Mouse (Mus musculus) neural tube, embryonic 13.5 days (tissue): ENCODE results near the gene Nxpe3. TPM values are rescaled to one million over a fixed set of nuclear protein-coding genes. Genes with fewer than 3 reads are reported as not detected.

ENCODE experiments used
- ATAC-seq: fragments of 200-750 bp; cut with Nextera tagmentation; 2 replicates; pipeline ENCODE4 v1.8.0; 2017; ENCODE audit warnings: low read depth, mild to moderate bottlenecking, moderate TSS enrichment, moderate library complexity
- H3K27ac ChIP-seq: fragments of 300-500 bp; sonication (generic); replicated peaks from 2 replicates; pipeline ENCODE4 v1.5.1; 2015; ENCODE audit warnings: moderate library complexity, mild to moderate bottlenecking, inconsistent platforms
- H3K27me3 ChIP-seq: fragments of 300-500 bp; sonication (generic); 2 replicates; pipeline ENCODE4 v1.6.1; 2015; ENCODE audit warnings: mild to moderate bottlenecking, inconsistent platforms
- H3K36me3 ChIP-seq: fragments of 300-500 bp; sonication (generic); 2 replicates; pipeline ENCODE4 v1.6.1; 2015; ENCODE audit warnings: mild to moderate bottlenecking, inconsistent platforms
- H3K4me1 ChIP-seq: fragments of 300-500 bp; sonication (generic); replicated peaks from 2 replicates; pipeline ENCODE4 v1.6.1; 2015; ENCODE audit warnings: inconsistent platforms
- H3K4me2 ChIP-seq: fragments of 300-500 bp; sonication (generic); 2 replicates; pipeline ENCODE4 v1.6.1; 2015; ENCODE audit warnings: inconsistent platforms, mild to moderate bottlenecking, moderate library complexity
- H3K4me3 ChIP-seq: fragments of 300-500 bp; sonication (generic); 2 replicates; pipeline ENCODE4 v1.5.1; 2015; ENCODE audit warnings: mild to moderate bottlenecking, inconsistent platforms
- H3K9ac ChIP-seq: fragments of 300-500 bp; sonication (generic); 2 replicates; pipeline ENCODE4 v1.6.1; 2015; ENCODE audit warnings: moderate library complexity, mild to moderate bottlenecking, inconsistent platforms
- H3K9me3 ChIP-seq: fragments of 300-500 bp; sonication (generic); 2 replicates; pipeline ENCODE4 v1.6.1; 2016; ENCODE audit warnings: inconsistent platforms
- WGBS: fragments of 180-500 bp; shearing (Covaris S2); methylation state at CpG from one replicate; pipeline ENCODE4 v1.1.7; 2015; 5-methylcytosine and 5-hydroxymethylcytosine counted together
- polyA plus RNA-seq: library from polyadenylated mRNA; unstranded; fragments of >200 nt; fragmentation: Nextera tagmentation; extraction: Ambion mirVana; gene quantifications from 2 replicates; pipeline ENCODE4 v1.2.1, GENCODE M21; 2015

Nxpe3 gene
- polyA plus RNA-seq, 1 experiment from 2014 or later, result 1.0 TPM

- Histone ChIP-seq H3K9ac (no peak overlapping the region), H3K9me3 (no peaks in the 10 kb centered on the region), H3K4me2 (no peak overlapping the region), H3K27me3 (no peaks in the 10 kb centered on the region), H3K4me1 (no peaks in the 10 kb centered on the region), H3K27ac (no peak overlapping the region), H3K36me3 (peaks cover 55% of the 10 kb centered on the region), H3K4me3 (no peak overlapping the region)
- ATAC-seq, result no peak
- WGBS, result 94% methylated on average over 25 of the region's 25 CpGs
These were observed 10.3 kb upstream of the Nxpe3 start for GRCm38 (mm10) chr16:55905370-55905769.

DNA sequence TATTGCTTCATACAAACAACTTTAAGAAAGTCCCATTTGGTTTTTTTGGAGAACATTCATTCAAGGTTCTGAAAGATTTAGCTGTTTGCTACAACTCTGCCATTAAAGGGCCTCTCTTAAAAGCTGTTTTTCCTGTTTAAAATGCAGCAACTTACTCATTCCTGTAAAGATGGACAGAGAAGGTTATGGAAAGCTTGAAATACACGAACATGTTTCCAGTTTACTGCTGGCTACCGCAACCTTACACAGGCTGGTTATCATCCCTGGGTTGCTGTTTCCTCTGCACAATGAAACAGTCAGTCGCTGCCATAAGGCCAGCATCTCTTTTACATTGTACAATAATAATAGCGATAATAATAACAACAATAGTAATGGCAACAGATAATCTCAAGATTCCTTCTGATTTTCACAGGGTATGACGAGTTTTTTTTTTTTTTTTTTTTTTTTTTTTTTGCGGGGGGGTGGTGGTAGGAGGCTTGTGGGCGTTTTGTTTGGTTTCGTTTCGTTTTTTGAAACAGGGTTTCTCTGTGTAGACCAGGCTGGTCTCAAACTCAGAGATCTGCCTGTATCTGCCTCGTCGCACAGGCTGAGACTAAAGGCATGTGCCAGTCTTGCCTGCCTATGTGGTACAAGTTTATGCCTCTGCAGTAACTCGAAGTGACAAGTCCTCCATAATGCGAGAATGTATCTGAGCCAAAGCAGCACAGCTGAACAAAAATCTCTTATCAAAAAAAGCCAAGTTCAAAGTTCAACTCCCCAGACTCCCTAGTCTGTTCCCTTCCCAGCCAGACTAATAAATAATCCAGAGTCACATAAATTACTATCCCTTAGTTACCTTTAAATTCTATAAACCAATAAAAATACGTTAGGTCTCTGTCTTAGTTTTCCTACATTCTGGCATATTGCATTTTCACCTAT, 7.0 kb upstream of the Nxpe3 start:
- ATAC-seq, result no peak
- Histone ChIP-seq H3K4me1 (no peaks in the 10 kb centered on the region), H3K4me2 (no peak overlapping the region), H3K36me3 (peaks cover 33% of the 10 kb centered on the region), H3K9me3 (no peaks in the 10 kb centered on the region), H3K9ac (no peak overlapping the region), H3K27ac (no peak overlapping the region), H3K27me3 (no peaks in the 10 kb centered on the region), H3K4me3 (no peak overlapping the region)
- WGBS, result 91% methylated on average over 14 of the region's 14 CpGs

- Histone ChIP-seq H3K9ac (no peak overlapping the region), H3K4me2 (no peak overlapping the region), H3K27me3 (no peaks in the 10 kb centered on the region), H3K4me1 (peaks cover 13% of the 10 kb centered on the region), H3K36me3 (peaks cover 6% of the 10 kb centered on the region; the same call in 1 of the 2 replicates), H3K9me3 (no peaks in the 10 kb centered on the region), H3K27ac (no peak overlapping the region), H3K4me3 (no peak overlapping the region)
- no peak for ATAC-seq
- 76% methylated on average over 9 of the region's 9 CpGs for WGBS
These were observed 3.4 kb upstream of the Nxpe3 start for GRCm38 (mm10) chr16:55898385-55899002.

- peak overlapping the region; percentile 90 for H3K27ac ChIP-seq
- 4% methylated on average over 9 of the region's 9 CpGs for WGBS
- peak; percentile 25 for ATAC-seq
These were observed 588 bp upstream of the Nxpe3 start for GRCm38 (mm10) chr16:55895651-55896095.

GRCm38 (mm10) chr16:55894536-55894892, 571 bp downstream of the Nxpe3 start:
- ATAC-seq, result no peak; the same call in 1 of the 2 replicates
- Histone ChIP-seq H3K4me1 (peaks cover 15% of the 10 kb centered on the region), H3K27ac (peak overlapping the region; percentile 90), H3K9ac (peak overlapping the region; percentile 80), H3K4me2 (peak overlapping the region; percentile 80), H3K27me3 (no peaks in the 10 kb centered on the region), H3K4me3 (peak overlapping the region; percentile 69), H3K9me3 (no peaks in the 10 kb centered on the region), H3K36me3 (peaks cover 12% of the 10 kb centered on the region)
- WGBS, result 2% methylated on average over 4 of the region's 4 CpGs

More at GRCm38 (mm10) chr16:55895651-55896095, 588 bp upstream of the Nxpe3 start:
- peaks cover 15% of the 10 kb centered on the region for H3K4me1 ChIP-seq
- H3K4me3 ChIP-seq, result peak overlapping the region; percentile 69
- H3K36me3 ChIP-seq, result peaks cover under 1% of the 10 kb centered on the region; the same call in 1 of the 2 replicates
- H3K27me3 ChIP-seq, result no peaks in the 10 kb centered on the region
- peak overlapping the region; percentile 80 for H3K9ac ChIP-seq
- H3K9me3 ChIP-seq, result no peaks in the 10 kb centered on the region
- peak overlapping the region; percentile 80 for H3K4me2 ChIP-seq

GRCm38 (mm10) chr16:55893410-55894107, 1.5 kb downstream of the Nxpe3 start:
- H3K27ac ChIP-seq, result no peak overlapping the region
- peak overlapping the region; percentile 69 for H3K4me3 ChIP-seq
- H3K9ac ChIP-seq, result no peak overlapping the region
- peaks cover 15% of the 10 kb centered on the region for H3K4me1 ChIP-seq
- ATAC-seq, result no peak
- WGBS, result 89% methylated on average over 8 of the region's 8 CpGs
- peak overlapping the region; percentile 80 for H3K4me2 ChIP-seq
- peaks cover 17% of the 10 kb centered on the region for H3K36me3 ChIP-seq
- no peaks in the 10 kb centered on the region for H3K27me3 ChIP-seq
- no peaks in the 10 kb centered on the region for H3K9me3 ChIP-seq

GRCm38 (mm10) chr16:55892484-55892883, 2.6 kb downstream of the Nxpe3 start:
- H3K4me2 ChIP-seq, result no peak overlapping the region
- peaks cover 27% of the 10 kb centered on the region for H3K36me3 ChIP-seq
- no peak overlapping the region for H3K27ac ChIP-seq
- ATAC-seq, result no peak
- H3K4me1 ChIP-seq, result peaks cover 15% of the 10 kb centered on the region
- H3K9ac ChIP-seq, result no peak overlapping the region
- no peaks in the 10 kb centered on the region for H3K9me3 ChIP-seq
- no peaks in the 10 kb centered on the region for H3K27me3 ChIP-seq
- 86% methylated on average over 6 of the region's 7 CpGs for WGBS
- no peak overlapping the region for H3K4me3 ChIP-seq

DNA sequence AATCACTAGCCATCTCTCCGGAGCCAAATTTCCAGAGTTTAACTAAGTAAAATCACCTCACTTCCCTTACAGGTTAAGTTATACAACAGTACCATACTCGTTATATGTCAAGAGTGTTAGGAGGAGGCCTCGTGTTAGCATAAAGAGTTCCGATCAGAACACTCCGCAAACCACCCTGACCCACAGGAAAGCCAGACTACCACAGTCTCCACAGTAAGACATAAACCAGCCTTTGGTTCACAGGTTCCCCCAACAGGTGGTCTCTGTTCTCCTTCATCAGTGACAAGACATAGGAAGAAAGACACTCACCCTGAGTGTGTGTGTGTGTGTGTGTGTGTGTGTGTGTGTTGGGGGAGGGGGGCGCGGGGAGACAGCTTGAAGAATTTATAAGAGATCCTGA, 3.7 kb downstream of the Nxpe3 start:
- H3K4me3 ChIP-seq, result no peak overlapping the region
- H3K4me1 ChIP-seq, result peaks cover 15% of the 10 kb centered on the region
- H3K27ac ChIP-seq, result no peak overlapping the region
- H3K27me3 ChIP-seq, result no peaks in the 10 kb centered on the region
- no peak for ATAC-seq
- 96% methylated on average over 7 of the region's 7 CpGs for WGBS
- H3K4me2 ChIP-seq, result no peak overlapping the region
- no peak overlapping the region for H3K9ac ChIP-seq
- H3K36me3 ChIP-seq, result peaks cover 27% of the 10 kb centered on the region
- no peaks in the 10 kb centered on the region for H3K9me3 ChIP-seq

DNA sequence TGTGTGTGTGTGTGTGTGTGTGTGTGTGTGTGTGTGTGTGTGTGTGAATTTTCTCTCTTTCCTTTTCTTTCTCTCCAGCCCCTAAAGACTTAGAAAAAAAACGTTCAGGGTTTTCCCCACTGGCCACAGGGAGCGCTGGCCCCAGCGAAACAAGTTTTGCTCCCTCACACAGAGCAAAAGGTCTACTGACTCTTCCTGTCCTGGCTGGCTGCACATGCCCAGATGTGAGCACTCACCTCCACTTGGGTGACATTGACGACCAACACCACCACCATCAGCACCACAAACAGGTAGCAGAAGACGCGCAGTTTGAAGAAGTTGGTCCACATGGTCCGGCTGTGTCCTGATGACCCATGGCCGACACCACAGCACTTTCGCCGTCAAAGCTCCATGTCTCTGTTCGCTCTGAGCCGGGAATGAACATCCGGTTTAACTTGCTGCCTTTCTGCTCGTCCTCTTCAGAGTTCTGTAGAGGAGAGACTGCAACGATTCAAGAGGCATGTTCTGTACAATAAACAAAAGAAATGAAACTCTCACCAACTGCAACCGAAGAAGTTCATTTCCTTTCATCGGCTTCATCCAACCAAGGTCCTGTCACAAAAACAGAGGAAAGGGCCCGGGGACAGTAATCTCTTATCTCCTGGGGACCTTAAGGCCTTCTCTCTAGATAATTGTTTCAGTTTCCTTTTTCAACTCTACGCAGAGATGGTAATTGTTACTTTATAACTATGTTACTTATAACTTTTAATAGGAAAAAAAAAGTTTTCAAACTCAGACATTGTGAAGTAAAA, 4.5 kb downstream of the Nxpe3 start:
- H3K4me2 ChIP-seq, result no peak overlapping the region
- WGBS, result 90% methylated on average over 19 of the region's 19 CpGs
- H3K4me3 ChIP-seq, result no peak overlapping the region
- peaks cover 27% of the 10 kb centered on the region for H3K36me3 ChIP-seq
- H3K4me1 ChIP-seq, result peaks cover 15% of the 10 kb centered on the region
- ATAC-seq, result no peak
- no peaks in the 10 kb centered on the region for H3K9me3 ChIP-seq
- H3K9ac ChIP-seq, result no peak overlapping the region
- no peaks in the 10 kb centered on the region for H3K27me3 ChIP-seq
- no peak overlapping the region for H3K27ac ChIP-seq

GRCm38 (mm10) chr16:55889451-55889850, 5.6 kb downstream of the Nxpe3 start:
- 92% methylated on average over 3 of the region's 3 CpGs for WGBS
- Histone ChIP-seq H3K4me2 (no peak overlapping the region), H3K36me3 (peaks cover 29% of the 10 kb centered on the region), H3K9me3 (no peaks in the 10 kb centered on the region), H3K27ac (no peak overlapping the region), H3K9ac (no peak overlapping the region), H3K27me3 (no peaks in the 10 kb centered on the region), H3K4me1 (peaks cover 12% of the 10 kb centered on the region), H3K4me3 (no peak overlapping the region)
- no peak for ATAC-seq

GRCm38 (mm10) chr16:55888584-55888960, 6.5 kb downstream of the Nxpe3 start:
- H3K36me3 ChIP-seq, result peaks cover 31% of the 10 kb centered on the region
- ATAC-seq, result no peak
- H3K9me3 ChIP-seq, result no peaks in the 10 kb centered on the region
- H3K4me3 ChIP-seq, result no peak overlapping the region
- no peak overlapping the region for H3K9ac ChIP-seq
- H3K4me2 ChIP-seq, result no peak overlapping the region
- no peak overlapping the region for H3K27ac ChIP-seq
- peaks cover 3% of the 10 kb centered on the region; the same call in 1 of the 2 replicates for H3K4me1 ChIP-seq
- H3K27me3 ChIP-seq, result no peaks in the 10 kb centered on the region
- WGBS, result 86% methylated on average over 3 of the region's 3 CpGs
